Mouse (Mus musculus) cortical plate, adult 2 months (tissue): ENCODE results near the gene Mphosph9.

Experiments used
- CTCF ChIP-seq: fragments of 200-500 bp; IDR thresholded peaks from 2 replicates; pipeline ENCODE4 v1.5.1; 2011; ENCODE audit warnings: mild to moderate bottlenecking, control low read depth, low read length; ENCODE audit not compliant: insufficient read depth; ENCODE audit errors: extremely low read depth
- POLR2A ChIP-seq: fragments of 200-500 bp; IDR thresholded peaks from 2 replicates; pipeline ENCODE4 v1.6.1; 2011; ENCODE audit warnings: mild to moderate bottlenecking, low read length, control low read depth; ENCODE audit not compliant: insufficient read depth; ENCODE audit errors: extremely low read depth

GRCm38 (mm10) chr5:124226494-124226893, 101.3 kb downstream of the Mphosph9 start:
- no peak for TF ChIP-seq POLR2A
- no peak for TF ChIP-seq CTCF
